Mouse (Mus musculus): Measurements from ENCODE around the gene Sorcs1.

- no peak for TF ChIP-seq EP300 (IDR thresholded peaks at IDR 0.05; ENCODE audit: low read depth)
- TF ChIP-seq CTCF (IDR thresholded peaks at IDR 0.05; ENCODE audit: low read depth), result no peak
These were observed 213.6 kb downstream of the Sorcs1 start for GRCm38 (mm10) chr19:50464811-50465210.
